Mouse (Mus musculus) testis, adult 2 months (tissue): ENCODE measurements around the gene Myoz2. TPM values are rescaled to one million over a fixed set of nuclear protein-coding genes. Genes with fewer than 3 reads are reported as not detected.
A peak's percentile ranks its signal among the peaks of the same experiment; 100 is the strongest.

Experiments used
- H3K27ac ChIP-seq: fragments of 200-500 bp; 2 replicates; pipeline ENCODE4 v1.5.1; 2012; ENCODE audit warnings: low read depth, low read length; ENCODE audit not compliant: control insufficient read depth, insufficient read depth
- H3K27me3 ChIP-seq: fragments of 200-500 bp; 2 replicates; pipeline ENCODE4 v1.6.1; 2012; ENCODE audit warnings: mild to moderate bottlenecking, low read length, moderate library complexity; ENCODE audit not compliant: control insufficient read depth, insufficient read depth
- H3K36me3 ChIP-seq: fragments of 200-500 bp; 2 replicates; pipeline ENCODE4 v1.6.1; 2012; ENCODE audit warnings: mild to moderate bottlenecking, low read length; ENCODE audit not compliant: control insufficient read depth, insufficient read depth
- H3K4me1 ChIP-seq: fragments of 200-500 bp; 2 replicates; pipeline ENCODE4 v1.6.1; 2012; ENCODE audit warnings: low read length; ENCODE audit not compliant: control insufficient read depth, insufficient read depth
- H3K4me3 ChIP-seq: fragments of 200-500 bp; 2 replicates; pipeline ENCODE4 v1.5.1; 2012; ENCODE audit warnings: low read depth, mild to moderate bottlenecking, low read length, moderate library complexity, mixed read lengths; ENCODE audit not compliant: control insufficient read depth
- CTCF ChIP-seq: fragments of 200-500 bp; IDR thresholded peaks from 2 replicates; pipeline ENCODE4 v1.5.1; 2012; ENCODE audit warnings: low read depth, mild to moderate bottlenecking, inconsistent platforms, low read length, moderate library complexity; ENCODE audit not compliant: control insufficient read depth, insufficient read depth, insufficient replicate concordance
- POLR2A ChIP-seq: fragments of 200-500 bp; IDR thresholded peaks from 2 replicates; pipeline ENCODE4 v1.6.1; 2012; ENCODE audit warnings: low read depth, mild to moderate bottlenecking, inconsistent platforms, low read length, moderate library complexity; ENCODE audit not compliant: control insufficient read depth
- polyA plus RNA-seq: library from polyadenylated mRNA; depleted of rRNA; stranded (reverse); fragments of >200 nt; gene quantifications from 2 replicates; pipeline ENCODE4 v1.2.3, GENCODE M21; 2012

Myoz2 gene
- polyA plus RNA-seq, 1 experiment = 0.75 TPM

- no peak for TF ChIP-seq CTCF
- TF ChIP-seq POLR2A = no peak
Measured at GRCm38 (mm10) chr3:123042308-123042707, 7.5 kb upstream of the Myoz2 start.

GRCm38 (mm10) chr3:123033804-123034203 is 1.0 kb downstream of the Myoz2 start:
- no peaks in the 10 kb centered on the region for H3K36me3 ChIP-seq
- H3K4me3 ChIP-seq = no peak overlapping the region
- H3K27ac ChIP-seq = no peak overlapping the region
- no peaks in the 10 kb centered on the region for H3K27me3 ChIP-seq
- H3K4me1 ChIP-seq = no peaks in the 10 kb centered on the region; the same call in 1 of the 2 replicates
- TF ChIP-seq POLR2A (no peak), CTCF (no peak)

More at GRCm38 (mm10) chr3:123042308-123042707, 7.5 kb upstream of the Myoz2 start:
- no peak overlapping the region for H3K27ac ChIP-seq
- H3K4me3 ChIP-seq = no peak overlapping the region
- H3K27me3 ChIP-seq = no peaks in the 10 kb centered on the region
- peaks cover 2% of the 10 kb centered on the region; the same call in 1 of the 2 replicates for H3K4me1 ChIP-seq
- H3K36me3 ChIP-seq = no peaks in the 10 kb centered on the region

- no peak overlapping the region for H3K4me3 ChIP-seq
- H3K27me3 ChIP-seq = no peaks in the 10 kb centered on the region
- no peaks in the 10 kb centered on the region for H3K36me3 ChIP-seq
- TF ChIP-seq POLR2A (no peak), CTCF (no peak)
- H3K4me1 ChIP-seq = no peaks in the 10 kb centered on the region
- H3K27ac ChIP-seq = no peak overlapping the region
Measured at GRCm38 (mm10) chr3:123025634-123026033, 9.2 kb downstream of the Myoz2 start.

- Histone ChIP-seq H3K4me1 (no peaks in the 10 kb centered on the region), H3K4me3 (no peak overlapping the region), H3K27me3 (no peaks in the 10 kb centered on the region), H3K27ac (peak overlapping the region; percentile 57; the same call in 1 of the 2 replicates), H3K36me3 (no peaks in the 10 kb centered on the region)
- TF ChIP-seq POLR2A (no peak), CTCF (no peak)
Measured at GRCm38 (mm10) chr3:123024496-123025234, 10.2 kb downstream of the Myoz2 start.

- Histone ChIP-seq H3K4me1 (no peaks in the 10 kb centered on the region), H3K4me3 (no peak overlapping the region), H3K27me3 (no peaks in the 10 kb centered on the region), H3K36me3 (no peaks in the 10 kb centered on the region), H3K27ac (no peak overlapping the region)
- TF ChIP-seq POLR2A (no peak), CTCF (no peak)
Measured at GRCm38 (mm10) chr3:123018792-123019191, 16.0 kb downstream of the Myoz2 start.

GRCm38 (mm10) chr3:123013476-123013875 is 21.3 kb downstream of the Myoz2 start:
- H3K27ac ChIP-seq = no peak overlapping the region
- H3K4me3 ChIP-seq = no peak overlapping the region
- H3K27me3 ChIP-seq = no peaks in the 10 kb centered on the region
- H3K36me3 ChIP-seq = no peaks in the 10 kb centered on the region
- TF ChIP-seq CTCF = no peak
- no peak for TF ChIP-seq POLR2A
- H3K4me1 ChIP-seq = no peaks in the 10 kb centered on the region

GRCm38 (mm10) chr3:123009417-123009816 is 25.4 kb downstream of the Myoz2 start:
- Histone ChIP-seq H3K27me3 (no peaks in the 10 kb centered on the region), H3K36me3 (no peaks in the 10 kb centered on the region), H3K4me3 (no peak overlapping the region), H3K4me1 (no peaks in the 10 kb centered on the region), H3K27ac (no peak overlapping the region)
- no peak for TF ChIP-seq POLR2A
- TF ChIP-seq CTCF = no peak
